Mouse (Mus musculus): ENCODE measurements around the gene Spred1.

DNA sequence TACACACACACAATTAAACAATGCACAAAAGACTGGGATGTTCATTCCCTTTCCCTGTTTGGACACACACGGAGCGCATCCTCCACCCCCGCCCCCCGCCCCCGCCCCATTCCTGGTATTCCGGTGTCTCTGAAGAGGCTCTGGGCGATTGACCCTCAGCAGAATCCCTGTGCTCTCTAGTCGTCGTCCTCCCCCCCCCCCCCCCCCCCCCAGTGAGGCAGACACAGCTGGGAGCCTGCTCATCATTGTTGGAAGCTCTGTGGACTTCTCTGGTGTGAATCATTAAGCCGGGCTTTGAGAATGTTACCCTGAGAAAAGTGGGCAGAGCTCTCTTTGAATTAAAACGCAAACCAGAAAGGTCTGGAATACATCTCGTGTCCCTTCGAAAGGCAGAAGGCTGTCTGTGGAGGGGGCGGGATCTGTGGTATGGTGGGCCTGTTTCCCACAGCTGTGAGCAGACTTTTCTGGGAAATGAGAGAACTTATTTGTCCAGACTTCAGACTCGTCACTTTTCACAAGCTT lies 96.6 kb downstream of the Spred1 start:
- TF ChIP-seq EP300 (optimal IDR thresholded peaks at IDR 0.05) (no peak), CTCF (IDR thresholded peaks at IDR 0.05; ENCODE audit: low read depth) (no peak)

Data from stomach, postnatal 0 days (tissue).